Mouse (Mus musculus): ENCODE results near the gene Ablim2.

The Ablim2 gene

GRCm38 (mm10) chr5:35739536-35740278 is 18.0 kb upstream of the Ablim2 start, which contains the start of gene Sh3tc1:
TSS of gene Sh3tc1 (minus strand) at chr5:35739987.
- DNase-seq = no peak

GRCm38 (mm10) chr5:35740716-35741115 is 17.0 kb upstream of the Ablim2 start:
- no peak for DNase-seq

- DNase-seq = no peak
These were observed 16.4 kb upstream of the Ablim2 start for GRCm38 (mm10) chr5:35741225-35741820.

- no peak for DNase-seq
These were observed 14.3 kb upstream of the Ablim2 start for GRCm38 (mm10) chr5:35743238-35743951.

DNA sequence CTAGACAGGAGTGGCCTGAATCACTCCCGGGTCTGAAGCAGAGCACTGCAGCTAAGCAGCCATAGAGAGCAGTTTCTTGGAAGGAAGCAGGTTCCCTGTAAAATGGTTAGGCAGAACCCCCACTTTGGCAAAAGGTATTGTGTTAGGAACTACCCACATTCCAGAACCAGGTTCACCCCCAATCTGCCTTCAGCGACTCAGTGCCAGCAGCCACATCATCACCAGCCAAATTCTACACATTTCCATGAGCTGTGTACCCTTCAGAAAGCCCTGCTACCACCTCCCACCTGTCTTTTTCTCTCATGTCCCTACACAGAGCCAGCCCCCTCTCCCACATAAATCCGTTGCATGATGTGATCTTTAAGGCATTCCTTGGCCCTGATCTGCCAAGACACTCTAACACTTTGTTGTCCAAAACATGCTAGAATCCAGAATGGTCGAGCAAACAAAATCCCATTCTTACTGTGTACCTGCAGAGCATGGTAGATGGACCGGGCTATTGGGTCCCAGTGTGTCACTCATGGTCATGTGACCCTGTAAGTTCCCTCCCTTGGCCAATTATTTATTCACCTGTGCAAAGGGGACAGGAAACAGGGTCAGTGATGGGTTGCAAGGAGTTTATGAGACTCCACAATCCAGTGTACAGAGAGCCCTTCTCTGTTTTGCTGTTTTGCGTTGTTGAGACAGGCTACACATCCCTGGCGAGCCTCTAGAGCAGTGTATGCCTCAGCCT is 13.5 kb upstream of the Ablim2 start:
- no peak for DNase-seq

DNA sequence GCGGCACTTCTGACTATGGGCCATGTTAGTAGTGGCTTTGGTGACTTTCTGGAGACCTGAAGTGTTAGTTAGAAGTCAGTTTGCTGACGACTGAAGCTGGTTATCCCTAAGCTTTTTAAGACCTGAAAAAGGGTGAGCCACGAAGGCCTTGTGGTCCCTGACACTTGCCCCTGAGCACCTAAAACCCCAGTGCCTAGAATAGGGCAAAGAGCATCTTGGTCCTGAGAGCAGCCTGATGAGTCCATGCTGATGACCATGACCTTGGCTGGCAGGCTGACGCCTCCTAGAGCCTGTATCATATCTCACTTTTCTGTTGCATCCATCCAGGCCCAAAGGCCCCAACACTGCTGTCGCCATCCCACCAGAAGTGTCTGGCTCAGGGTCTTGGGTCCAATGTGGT is 12.3 kb upstream of the Ablim2 start:
- no peak for DNase-seq

DNA sequence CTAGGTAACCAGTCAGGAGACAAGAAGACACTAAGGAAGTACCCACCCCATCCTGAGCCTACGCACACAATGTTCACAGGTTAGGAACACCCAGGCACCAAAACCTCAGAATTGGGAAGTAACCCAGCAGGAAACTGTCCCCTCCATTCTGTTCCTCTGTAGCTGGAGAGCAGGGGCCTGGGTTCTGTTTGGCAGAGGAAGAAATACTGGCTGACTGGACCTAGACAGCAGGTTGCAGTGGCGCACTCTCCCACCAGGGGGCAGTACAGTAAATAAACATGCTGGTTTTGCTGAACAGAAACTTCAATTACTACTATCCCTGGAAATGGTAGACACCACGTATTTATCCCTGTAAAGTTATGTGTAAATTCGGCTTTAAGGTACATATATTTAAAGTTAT is 10.8 kb upstream of the Ablim2 start:
- DNase-seq = peak; percentile 83

GRCm38 (mm10) chr5:35749416-35749815 is 8.3 kb upstream of the Ablim2 start:
- DNase-seq = no peak

DNA sequence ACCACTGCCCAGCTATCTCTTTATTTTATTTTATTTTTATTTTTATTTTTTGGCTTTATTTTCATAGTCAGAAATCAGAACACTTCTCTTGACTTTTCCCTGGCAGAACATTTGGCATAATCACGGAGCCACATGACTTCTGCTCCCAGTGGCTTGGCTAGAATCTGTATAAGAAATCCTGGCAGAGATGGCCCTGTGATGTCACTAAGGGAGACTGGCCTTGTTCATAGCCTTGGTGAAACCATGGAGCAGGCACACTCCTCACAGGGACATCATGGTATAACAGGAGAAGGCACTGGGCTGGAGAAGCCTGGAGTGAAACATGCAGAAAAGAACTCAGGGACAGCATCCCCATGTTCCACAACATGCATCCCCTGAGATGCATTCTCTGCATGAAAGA is 7.7 kb upstream of the Ablim2 start:
- DNase-seq = no peak

DNA sequence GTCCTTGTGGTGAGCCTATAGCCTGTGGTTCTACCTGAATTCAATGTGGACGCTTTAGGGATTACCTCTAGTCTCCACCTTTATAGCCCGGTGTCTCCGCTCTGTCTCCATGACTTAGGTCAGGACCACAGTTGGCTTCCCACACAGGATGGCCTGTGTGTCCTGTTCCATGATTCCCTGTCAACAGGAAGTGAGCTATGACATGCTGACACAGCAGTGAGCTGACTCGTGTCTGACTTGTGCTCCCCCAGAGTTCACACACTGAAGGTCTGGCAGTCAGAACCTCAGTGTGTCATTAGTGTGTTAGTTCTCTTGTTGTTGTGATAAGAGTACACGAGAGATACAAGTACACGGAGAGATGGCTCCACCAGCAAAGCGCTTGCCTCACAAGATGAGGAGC is 6.7 kb upstream of the Ablim2 start:
- DNase-seq = no peak

DNA sequence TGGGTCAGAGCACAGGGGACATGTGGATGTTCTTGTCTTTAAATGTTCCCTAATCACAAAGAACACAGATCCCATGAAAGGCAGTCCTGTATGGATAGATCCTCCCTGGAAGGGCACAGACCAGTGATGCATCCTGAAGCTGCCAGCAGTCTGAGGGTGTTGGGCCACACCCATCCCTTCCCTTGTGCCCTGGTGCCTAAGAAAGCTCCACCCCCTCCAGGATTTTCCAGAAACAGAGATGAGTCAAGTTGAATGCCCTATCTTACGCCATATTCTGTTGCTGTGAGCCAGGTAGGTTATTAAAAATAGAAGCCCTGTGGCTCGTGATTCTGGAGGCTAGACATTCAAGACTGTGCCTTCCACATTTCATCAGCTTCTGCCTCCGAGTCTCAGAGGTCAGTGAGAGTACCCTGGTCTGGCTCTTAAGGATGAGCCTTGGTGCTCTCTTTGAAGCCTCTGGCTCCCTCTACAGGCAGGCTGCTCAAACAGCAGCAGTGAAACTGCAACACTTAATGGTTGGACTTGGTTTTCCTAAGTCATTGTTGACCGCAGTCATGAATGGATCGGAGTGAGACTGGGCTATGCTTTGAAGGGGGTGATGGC is 2.4 kb upstream of the Ablim2 start:
- peak; percentile 48 for DNase-seq

DNA sequence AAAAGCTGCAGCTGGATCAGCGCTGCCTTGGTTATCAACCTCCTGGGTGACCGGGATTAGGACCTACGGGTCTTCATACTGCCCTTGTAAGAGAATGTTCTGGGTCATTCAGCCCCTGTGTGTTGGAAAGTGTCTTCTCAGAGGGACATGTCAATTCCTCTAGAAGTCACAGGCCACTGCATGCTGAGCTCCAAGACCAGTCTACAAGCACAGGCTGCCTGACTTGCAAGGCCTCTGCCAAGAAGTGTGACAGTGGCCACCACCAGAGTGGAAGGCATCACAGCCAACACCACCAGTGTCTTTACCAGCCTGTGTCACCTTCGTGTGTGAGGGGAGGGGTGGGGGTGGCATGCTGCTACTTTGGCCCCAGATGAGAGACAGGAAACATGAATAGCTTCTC is 1.7 kb upstream of the Ablim2 start:
- no peak for DNase-seq

DNA sequence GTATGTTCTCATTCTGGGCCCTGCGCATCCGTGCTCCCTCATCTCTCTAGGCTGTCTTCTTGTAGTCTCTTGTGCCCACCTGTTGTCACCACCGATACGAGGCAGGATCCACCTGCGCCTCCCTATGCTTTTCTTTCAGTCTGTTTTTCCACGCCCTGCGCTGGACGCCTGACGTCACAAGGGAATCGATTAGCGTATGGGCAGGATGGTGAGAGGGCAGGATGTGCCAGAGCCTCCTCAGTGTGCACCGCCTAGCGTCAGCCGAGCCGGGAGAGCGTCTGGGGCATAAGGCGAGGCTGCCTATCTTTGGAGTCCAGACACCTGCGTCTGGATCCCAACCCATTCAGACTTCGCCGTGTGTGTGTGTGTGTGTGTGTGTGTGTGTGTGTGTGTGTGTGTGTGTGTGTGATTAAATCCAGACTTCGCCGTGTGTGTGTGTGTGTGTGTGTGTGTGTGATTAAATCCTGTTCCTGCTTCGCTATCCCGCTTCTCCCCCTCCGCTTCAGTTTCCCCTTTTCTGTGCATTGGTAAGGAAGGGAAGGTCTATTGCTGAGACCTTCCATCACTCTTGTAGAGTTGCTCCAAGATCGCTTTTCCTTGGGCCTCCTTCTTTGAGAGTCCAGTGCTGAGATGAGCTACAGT is 562 bp upstream of the Ablim2 start:
- DNase-seq = peak; percentile 66

GRCm38 (mm10) chr5:35758081-35759053 is 687 bp downstream of the Ablim2 start:
- peak; percentile 52 for DNase-seq

- DNase-seq = no peak
These were observed 3.6 kb downstream of the Ablim2 start for GRCm38 (mm10) chr5:35761323-35761722.

DNA sequence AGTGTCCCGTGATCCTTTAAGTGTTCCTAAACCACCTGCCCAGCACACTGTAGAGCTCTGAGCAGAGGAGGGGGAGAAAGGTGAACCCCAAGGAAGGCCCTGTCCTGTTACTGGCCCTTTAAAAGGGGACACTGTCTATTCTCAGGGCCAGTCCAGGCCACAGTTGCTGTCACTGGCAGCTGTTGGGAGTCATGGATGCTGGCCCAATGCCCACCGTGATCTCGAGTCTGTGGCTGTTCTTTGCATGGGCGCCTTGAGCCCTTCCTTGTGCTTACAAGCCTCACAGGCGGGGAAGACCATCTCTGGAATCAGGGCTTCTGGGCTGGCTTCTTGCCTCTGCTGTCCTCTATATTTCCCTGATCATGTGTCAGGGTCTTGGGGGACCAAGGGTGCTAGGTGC is 4.7 kb downstream of the Ablim2 start:
- peak; percentile 42 for DNase-seq

- DNase-seq = no peak
These were observed 5.2 kb downstream of the Ablim2 start for GRCm38 (mm10) chr5:35762850-35763249.

- no peak for DNase-seq
These were observed 8.2 kb downstream of the Ablim2 start for GRCm38 (mm10) chr5:35765909-35766308.

- no peak for DNase-seq
These were observed 10.8 kb downstream of the Ablim2 start for GRCm38 (mm10) chr5:35768525-35768924.

DNA sequence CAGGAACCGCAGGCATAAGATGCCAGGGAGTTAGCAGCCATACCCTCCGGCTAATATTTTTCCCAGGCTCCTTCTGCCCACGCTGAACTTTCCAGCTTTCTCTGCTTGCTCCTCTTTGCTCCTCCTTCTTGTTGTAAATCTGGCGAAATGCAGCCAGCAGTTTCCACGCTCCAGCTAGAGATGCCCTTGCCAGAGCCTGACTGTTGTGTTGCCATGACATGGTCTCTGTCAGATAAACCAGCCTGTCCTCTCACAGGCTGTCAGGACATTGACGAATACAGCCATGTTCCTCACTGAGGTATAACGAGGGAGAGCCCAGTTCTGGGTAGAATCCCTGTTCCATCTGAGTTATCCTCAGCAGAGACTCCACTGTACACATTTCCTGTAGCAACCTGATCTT is 11.3 kb downstream of the Ablim2 start:
- no peak for DNase-seq

- DNase-seq = no peak
These were observed 12.6 kb downstream of the Ablim2 start for GRCm38 (mm10) chr5:35770246-35770645.

Measured in right cerebral cortex, postnatal 14 days (tissue).